10 mouse cellular contexts compared by ENCODE assay signal in genomic region chr8:106563691-106564182, GRCm38 (mm10). TPM values are rescaled to one million over a fixed set of nuclear protein-coding genes. Genes with fewer than 3 reads are reported as not detected.
DNase-seq lines count a peak whose midpoint lies in the region; ATAC-seq and TF ChIP-seq lines count a peak whose summit lies in the region.
"Had no signal": no experiment of that assay in that cellular context is flagged by ENCODE, and none has a peak within 500 bp of the region (broad histone marks: within the 10 kb centered on the region; RNA-seq: fewer than 3 reads in every experiment).

No protein-coding gene starts in this region.

- no peaks in the 10 kb centered on the region for H3K36me3 ChIP-seq in kidney, embryonic 16.5 days (ENCODE audit: insufficient read depth, low read length)
- no peaks in the 10 kb centered on the region for H3K36me3 ChIP-seq in small intestine, adult 2 months (ENCODE audit: control insufficient read depth, insufficient read depth, low read length)
- no peaks in the 10 kb centered on the region for H3K36me3 ChIP-seq in forebrain, embryonic 14.5 days (ENCODE audit: control insufficient read depth, insufficient read depth, low read length)

- peak overlapping the region; percentile 30; the same call in 1 of the 2 replicates for H3K27ac ChIP-seq in embryonic fibroblast, embryonic 13.5 days (ENCODE audit: insufficient read depth, low read length)
- peak overlapping the region; percentile 67 for H3K27ac ChIP-seq in kidney, embryonic 16.5 days (ENCODE audit: low read length)
- peak overlapping the region; percentile 23 for H3K27ac ChIP-seq in small intestine, adult 2 months (ENCODE audit: insufficient read depth, low read depth, low read length)
- H3K27ac ChIP-seq in forebrain, embryonic 14.5 days (ENCODE audit: low read depth, low read length) = no peak overlapping the region
- H3K27ac ChIP-seq: liver, embryonic 14.5 days had no signal

- no peaks in the 10 kb centered on the region for H3K27me3 ChIP-seq in kidney, embryonic 16.5 days (ENCODE audit: insufficient read depth, low read length)
- no peaks in the 10 kb centered on the region for H3K27me3 ChIP-seq in small intestine, adult 2 months (ENCODE audit: control insufficient read depth, insufficient read depth, low read length)
- no peaks in the 10 kb centered on the region for H3K27me3 ChIP-seq in forebrain, embryonic 14.5 days (replicated peaks; ENCODE audit: control insufficient read depth, insufficient read depth, low read length)

- DNase-seq in embryo, embryonic 10 days (ENCODE audit: low spot score) = peak; percentile 34
- no peak for DNase-seq in embryo, embryonic 10.5 days (ENCODE audit: low spot score)
- no peak for DNase-seq in forebrain, embryonic 14.5 days (ENCODE audit: low spot score)
- DNase-seq in adrenal gland, adult 2 months = no peak
- DNase-seq in yolk sac, embryonic 10.5 days (ENCODE audit: low spot score) = no peak
- DNase-seq: cerebellum, adult 2 months had no signal

- no peak overlapping the region for H3K4me3 ChIP-seq in embryonic fibroblast, embryonic 13.5 days (ENCODE audit: insufficient read depth, low read length)
- no peak overlapping the region for H3K4me3 ChIP-seq in kidney, embryonic 16.5 days (ENCODE audit: low read length)
- no peak overlapping the region for H3K4me3 ChIP-seq in small intestine, adult 2 months (ENCODE audit: low read depth, low read length)
- H3K4me3 ChIP-seq in forebrain, embryonic 14.5 days (ENCODE audit: low read depth, low read length) = no peak overlapping the region

- H3K4me2 ChIP-seq in kidney, embryonic 16.5 days (replicated peaks; ENCODE audit: low read depth, low read length) = no peak overlapping the region
- H3K4me2 ChIP-seq in forebrain, embryonic 14.5 days (ENCODE audit: low read length) = no peak overlapping the region

- no peaks in the 10 kb centered on the region for H3K4me1 ChIP-seq in embryonic fibroblast, embryonic 13.5 days (ENCODE audit: control insufficient read depth, insufficient read depth, low read length)
- H3K4me1 ChIP-seq in kidney, embryonic 16.5 days (ENCODE audit: insufficient read depth, low read length) = peaks cover 5% of the 10 kb centered on the region
- peaks cover 20% of the 10 kb centered on the region for H3K4me1 ChIP-seq in small intestine, adult 2 months (ENCODE audit: control insufficient read depth, insufficient read depth, insufficient read length, low read length)
- no peaks in the 10 kb centered on the region for H3K4me1 ChIP-seq in forebrain, embryonic 14.5 days (ENCODE audit: control insufficient read depth, insufficient read depth, low read length)

- 76% methylated on average over 3 of the region's 3 CpGs for WGBS in kidney, embryonic 16.5 days
- WGBS in small intestine, adult 2 months = 60% methylated on average over 3 of the region's 3 CpGs
- 80% methylated on average over 3 of the region's 3 CpGs for WGBS in forebrain, embryonic 14.5 days

- no peaks in the 10 kb centered on the region for H3K9me3 ChIP-seq in kidney, embryonic 16.5 days (ENCODE audit: low read length)
- no peaks in the 10 kb centered on the region for H3K9me3 ChIP-seq in forebrain, embryonic 14.5 days (replicated peaks; ENCODE audit: control insufficient read depth, low read length)

- peak; percentile 41; the same call in 1 of the 2 replicates for ATAC-seq in kidney, embryonic 16.5 days (ENCODE audit: low FRiP score, low TSS enrichment)
- no peak for ATAC-seq in forebrain, embryonic 14.5 days

- TF ChIP-seq POLR2A in embryonic fibroblast, embryonic 13.5 days (IDR thresholded peaks at IDR 0.05; ENCODE audit: low read depth, low read length) = no peak
- no peak for TF ChIP-seq POLR2A in small intestine, adult 2 months (IDR thresholded peaks at IDR 0.05; ENCODE audit: low read depth, low read length)

- no peak for TF ChIP-seq CTCF in embryonic fibroblast, embryonic 13.5 days (IDR thresholded peaks at IDR 0.05; ENCODE audit: borderline replicate concordance, insufficient read depth, low read length)
- no peak for TF ChIP-seq CTCF in small intestine, adult 2 months (IDR thresholded peaks at IDR 0.05; ENCODE audit: extremely low read depth, insufficient read length, insufficient replicate concordance, low read depth, low read length)

- no peak overlapping the region for H3K9ac ChIP-seq in kidney, embryonic 16.5 days (replicated peaks; ENCODE audit: low read length)
- H3K9ac ChIP-seq in forebrain, embryonic 14.5 days (ENCODE audit: low read length) = no peak overlapping the region
- H3K9ac ChIP-seq: liver, embryonic 14.5 days had no signal

RNA-seq across cellular contexts. Expression of gene Gm10073, which starts 9.5 kb away (rescaled TPM):
- polyA plus RNA-seq in embryonic fibroblast, embryonic 13.5 days (2011; ENCODE audit: insufficient read length, low read depth, missing spikeins) = 21.2 and 22.4 TPM in 2 replicates
- 11.3 and 21.2 TPM in 2 replicates for polyA plus RNA-seq in kidney, embryonic 16.5 days (2015; fragmentation: Nextera tagmentation; extraction: Ambion mirVana)
- 78.0 and 81.0 TPM in 2 replicates for polyA plus RNA-seq in small intestine, adult 2 months (2012; rRNA removed)
- 5.8 and 7.7 TPM in 2 replicates for polyA plus RNA-seq in forebrain, embryonic 14.5 days (2014; fragmentation: Nextera tagmentation; extraction: Ambion mirVana)
- 100 to 1,000 TPM in 1 of 2 experiments, 10 to 100 TPM in 1; 71.9 to 145 TPM for total RNA-seq in adrenal gland, adult 2 months (2021)
- 50.1 and 65.3 TPM in 2 replicates for polyA plus RNA-seq in adrenal gland, adult 2 months (2012; rRNA removed)

RNA-seq across cellular contexts. Expression of gene Cdh1, which starts 39.4 kb away (rescaled TPM):
- polyA plus RNA-seq in embryonic fibroblast, embryonic 13.5 days (2011; ENCODE audit: insufficient read length, low read depth, missing spikeins) = not detected in 2 replicates
- polyA plus RNA-seq in kidney, embryonic 16.5 days (2015; fragmentation: Nextera tagmentation; extraction: Ambion mirVana) = 104 and 108 TPM in 2 replicates
- 88.3 and 234 TPM in 2 replicates for polyA plus RNA-seq in small intestine, adult 2 months (2012; rRNA removed)
- 1.9 and 3.2 TPM in 2 replicates for polyA plus RNA-seq in forebrain, embryonic 14.5 days (2014; fragmentation: Nextera tagmentation; extraction: Ambion mirVana)
- total RNA-seq in adrenal gland, adult 2 months (2021) = under 1 TPM; 0.14 to 0.23 TPM
- 0.08 and 0.09 TPM in 2 replicates for polyA plus RNA-seq in adrenal gland, adult 2 months (2012; rRNA removed)

RNA-seq across cellular contexts. Expression of gene Cdh3, which starts 53.0 kb away (rescaled TPM):
- 49.9 and 70.2 TPM in 2 replicates for polyA plus RNA-seq in embryonic fibroblast, embryonic 13.5 days (2011; ENCODE audit: insufficient read length, low read depth, missing spikeins)
- 31.0 and 31.8 TPM in 2 replicates for polyA plus RNA-seq in kidney, embryonic 16.5 days (2015; fragmentation: Nextera tagmentation; extraction: Ambion mirVana)
- polyA plus RNA-seq in small intestine, adult 2 months (2012; rRNA removed) = 0.34 and 0.42 TPM in 2 replicates
- 0.67 and 1.1 TPM in 2 replicates for polyA plus RNA-seq in forebrain, embryonic 14.5 days (2014; fragmentation: Nextera tagmentation; extraction: Ambion mirVana)
- total RNA-seq in adrenal gland, adult 2 months (2021) = under 1 TPM; 0.55 to 0.93 TPM
- polyA plus RNA-seq in adrenal gland, adult 2 months (2012; rRNA removed) = 0.19 and 0.30 TPM in 2 replicates

Comparison
In these comparisons a context has a peak if more than half of its experiments do, and no peak if none do; other contexts are left out.
1. RNA of gene Cdh1, which starts 39.4 kb away (polyA plus RNA-seq): 88.3 to 234 TPM in small intestine, adult 2 months and 104 to 108 TPM in kidney, embryonic 16.5 days; 1.9 to 3.2 TPM in forebrain, embryonic 14.5 days, 0.08 to 0.09 TPM in adrenal gland, adult 2 months and not detected in embryonic fibroblast, embryonic 13.5 days; every median in the first group is over 10 times any median in the second.
2. RNA of gene Cdh3, which starts 53.0 kb away (polyA plus RNA-seq): 49.9 to 70.2 TPM in embryonic fibroblast, embryonic 13.5 days and 31.0 to 31.8 TPM in kidney, embryonic 16.5 days; 0.67 to 1.1 TPM in forebrain, embryonic 14.5 days, 0.34 to 0.42 TPM in small intestine, adult 2 months and 0.19 to 0.30 TPM in adrenal gland, adult 2 months; every median in the first group is over 10 times any median in the second.